Mouse (Mus musculus) myocyte (in vitro differentiated cells): Measurements from ENCODE around the gene Grb2.

Source experiments
- POLR2A ChIP-seq: IDR thresholded peaks from one replicate; pipeline ENCODE4 v1.6.1; 2011; ENCODE audit warnings: low read depth, mild to moderate bottlenecking, control low read depth, moderate library complexity; ENCODE audit not compliant: insufficient read length
- TCF12 ChIP-seq: IDR thresholded peaks from one replicate; pipeline ENCODE4 v1.6.1; 2011; ENCODE audit warnings: mild to moderate bottlenecking, control low read depth; ENCODE audit not compliant: poor library complexity, insufficient read depth, severe bottlenecking
- USF1 ChIP-seq: IDR thresholded peaks from one replicate; pipeline ENCODE4 v1.6.1; 2011; ENCODE audit warnings: low read depth, mild to moderate bottlenecking, control low read depth, moderate library complexity

GRCm38 (mm10) chr11:115618001-115618400 lies 90.4 kb downstream of the Grb2 start:
- TF ChIP-seq POLR2A (no peak), TCF12 (no peak), USF1 (no peak)
